Mouse (Mus musculus) spleen, adult 18-20 months (tissue): ENCODE data around the gene Kctd6.

Source experiments
- DNase-seq, 2 experiments: peaks; one replicate each; pipeline ENCODE4 v3.0.0; 2022; ENCODE audit warnings: mixed read lengths in 2 of 2

Gene Kctd6

DNA sequence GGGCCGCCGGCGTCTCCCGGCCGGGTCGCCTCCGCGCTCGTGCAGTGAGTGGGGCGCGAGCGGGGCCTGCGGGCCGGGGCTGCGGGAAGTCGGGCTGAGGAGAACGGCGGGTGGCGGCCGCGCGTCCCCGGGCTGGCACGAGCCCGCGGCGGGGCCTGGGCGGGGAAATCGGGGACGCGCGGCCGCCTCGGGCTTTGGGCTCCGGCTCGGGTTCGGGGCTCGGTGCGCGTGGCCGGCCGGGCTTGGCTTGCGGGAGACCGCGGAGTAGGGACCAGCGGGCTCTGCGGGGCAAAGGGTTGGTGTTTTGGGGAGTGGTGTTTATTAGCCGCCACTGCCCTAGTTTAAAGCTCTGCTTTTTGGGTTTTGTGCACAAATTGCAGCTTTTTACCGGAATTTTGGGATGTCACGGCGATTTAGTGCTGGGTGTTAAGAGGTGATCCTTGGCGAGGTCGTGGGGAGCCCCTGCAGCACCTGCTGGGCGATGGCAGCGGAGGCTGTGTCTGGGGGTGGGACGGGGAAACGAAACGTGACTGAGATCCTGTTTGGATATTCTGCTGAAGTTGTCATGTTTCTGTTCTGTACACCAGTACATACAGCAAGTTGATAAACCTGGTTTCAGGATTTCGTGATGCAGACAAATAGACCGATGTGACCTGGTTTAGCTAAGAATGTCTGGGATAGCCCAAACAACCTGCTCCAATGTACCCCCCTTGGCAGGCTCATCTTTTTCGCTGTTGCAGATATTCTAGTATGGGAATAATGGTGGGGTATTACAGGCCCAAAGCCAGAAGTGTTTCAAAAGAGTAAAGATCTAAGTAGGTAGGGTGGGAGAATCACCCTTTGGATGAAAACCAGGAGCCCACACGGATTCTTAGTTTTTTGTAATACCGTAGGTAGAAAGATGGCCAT lies 613 bp downstream of the Kctd6 start:
- DNase-seq: peak; percentile 20 to 71

- no peak for DNase-seq
Measured at GRCm38 (mm10) chr14:8215208-8215778, 1.4 kb downstream of the Kctd6 start.

- DNase-seq: no peak
Measured at GRCm38 (mm10) chr14:8216100-8216499, 2.2 kb downstream of the Kctd6 start.

DNA sequence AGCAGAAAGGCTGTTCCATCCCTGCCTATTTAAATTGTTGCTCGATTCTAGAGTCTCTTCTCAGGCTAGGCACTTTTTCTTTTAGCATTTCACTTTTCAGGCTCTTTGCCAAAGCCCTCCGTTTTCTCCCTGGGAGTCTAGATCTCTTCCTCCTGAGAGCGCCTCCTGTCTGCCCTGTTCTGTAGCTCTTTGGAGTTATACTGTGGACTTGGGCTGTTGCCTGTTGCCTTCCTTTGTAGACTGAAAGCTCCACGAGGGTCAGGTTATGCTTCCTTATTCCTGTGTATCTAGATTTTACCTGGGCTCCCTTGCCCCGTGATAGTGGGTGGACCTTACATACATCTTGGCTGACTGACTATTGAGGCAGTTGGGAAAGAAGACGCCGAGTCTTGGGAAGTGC lies 4.3 kb downstream of the Kctd6 start:
- DNase-seq: no peak

DNA sequence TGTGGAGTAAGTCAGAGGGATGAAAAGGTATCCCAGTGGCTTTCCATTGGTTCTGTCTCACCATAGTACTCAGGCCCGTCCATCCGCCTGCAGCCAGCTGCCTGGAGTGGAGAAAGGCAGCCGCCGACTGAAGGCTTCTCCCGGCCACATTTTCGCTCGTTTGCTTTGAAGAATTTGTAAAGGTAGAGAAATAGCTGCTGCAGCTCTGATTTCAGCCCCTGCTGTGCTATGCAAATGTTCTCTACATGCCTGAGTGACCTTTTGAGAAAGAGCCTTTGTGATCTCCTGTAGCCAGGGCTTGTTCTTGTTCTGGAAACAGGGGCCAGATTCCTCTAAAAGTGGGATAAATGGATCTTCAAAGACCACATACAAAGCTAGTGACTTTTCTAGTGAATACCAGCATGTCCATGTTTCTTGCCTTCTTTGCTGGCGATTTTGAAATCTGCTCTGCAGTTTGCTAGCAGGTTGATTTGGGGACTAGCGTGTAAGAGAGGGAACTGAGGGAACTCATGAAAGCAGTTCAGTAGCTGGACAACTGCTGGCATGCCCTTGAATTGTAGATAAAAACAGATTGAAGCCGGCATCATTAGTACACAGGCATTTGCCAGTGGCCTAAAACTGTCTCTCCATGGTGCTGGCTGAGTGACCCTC lies 4.9 kb downstream of the Kctd6 start:
- DNase-seq: no peak

GRCm38 (mm10) chr14:8219876-8220275 lies 5.9 kb downstream of the Kctd6 start:
- no peak for DNase-seq

- peak in 1 of 2 experiments; percentile 25 for DNase-seq
Measured at GRCm38 (mm10) chr14:8220306-8220705, 6.4 kb downstream of the Kctd6 start.

- DNase-seq: no peak
Measured at GRCm38 (mm10) chr14:8220912-8221311, 7.0 kb downstream of the Kctd6 start.

- DNase-seq: no peak
Measured at GRCm38 (mm10) chr14:8222561-8222960, 8.6 kb downstream of the Kctd6 start.

DNA sequence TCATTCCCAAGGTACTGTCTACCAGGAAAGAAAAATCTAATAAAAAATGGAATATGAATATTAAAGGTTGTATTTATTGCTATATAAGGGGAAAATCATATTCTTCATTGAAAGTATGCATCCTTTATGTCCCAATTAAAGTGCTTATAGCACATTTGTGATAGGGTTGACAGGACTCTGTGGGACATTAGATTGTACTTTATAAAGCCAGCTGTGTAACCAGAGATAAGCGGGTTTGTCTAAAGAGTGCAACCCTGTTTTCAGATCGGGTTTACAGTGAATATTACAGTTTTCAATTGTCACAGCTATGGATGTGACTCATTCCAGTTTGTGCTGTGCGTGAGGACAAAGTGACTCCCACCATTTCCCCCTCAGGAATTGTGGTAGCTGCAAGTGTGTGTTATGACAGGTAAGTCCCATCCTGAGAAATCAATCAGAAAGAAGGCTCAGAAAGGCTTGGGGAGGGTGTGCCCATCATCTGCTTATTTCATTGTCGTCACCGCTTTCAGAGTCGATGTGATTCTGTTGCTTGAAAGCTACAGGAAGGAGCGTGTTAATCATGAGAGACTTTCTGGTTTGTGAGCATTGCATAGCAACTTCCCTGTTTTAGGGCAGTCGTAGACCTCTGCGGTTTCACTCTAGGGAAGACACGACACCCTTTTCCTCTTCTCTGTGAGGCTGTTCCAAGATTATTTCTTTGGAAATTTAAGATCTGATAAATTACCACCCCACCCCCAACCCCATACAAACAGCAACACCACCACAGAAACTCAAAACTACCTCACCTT lies 9.8 kb downstream of the Kctd6 start:
- DNase-seq: no peak

DNA sequence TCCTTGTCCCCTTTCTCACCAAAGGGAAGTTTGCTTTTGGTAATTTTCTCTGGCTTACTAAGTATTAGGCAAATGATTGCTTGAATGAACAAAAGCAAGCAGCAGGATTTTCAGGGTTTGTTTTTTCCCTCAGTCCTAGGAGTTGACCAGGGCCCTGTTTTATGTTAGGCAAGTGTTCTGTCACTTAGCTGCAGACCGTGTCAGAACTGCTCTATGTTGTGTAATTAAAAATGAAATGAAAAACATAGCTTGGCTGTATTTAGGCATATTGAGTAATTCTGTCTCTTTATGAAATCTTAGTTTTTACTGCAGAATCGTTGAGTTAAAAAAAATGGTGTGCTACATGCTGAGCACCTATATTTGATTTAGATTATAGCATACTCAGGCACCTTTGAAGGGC lies 10.9 kb downstream of the Kctd6 start:
- DNase-seq: no peak

- no peak for DNase-seq
Measured at GRCm38 (mm10) chr14:8229367-8230019, 15.6 kb downstream of the Kctd6 start.

DNA sequence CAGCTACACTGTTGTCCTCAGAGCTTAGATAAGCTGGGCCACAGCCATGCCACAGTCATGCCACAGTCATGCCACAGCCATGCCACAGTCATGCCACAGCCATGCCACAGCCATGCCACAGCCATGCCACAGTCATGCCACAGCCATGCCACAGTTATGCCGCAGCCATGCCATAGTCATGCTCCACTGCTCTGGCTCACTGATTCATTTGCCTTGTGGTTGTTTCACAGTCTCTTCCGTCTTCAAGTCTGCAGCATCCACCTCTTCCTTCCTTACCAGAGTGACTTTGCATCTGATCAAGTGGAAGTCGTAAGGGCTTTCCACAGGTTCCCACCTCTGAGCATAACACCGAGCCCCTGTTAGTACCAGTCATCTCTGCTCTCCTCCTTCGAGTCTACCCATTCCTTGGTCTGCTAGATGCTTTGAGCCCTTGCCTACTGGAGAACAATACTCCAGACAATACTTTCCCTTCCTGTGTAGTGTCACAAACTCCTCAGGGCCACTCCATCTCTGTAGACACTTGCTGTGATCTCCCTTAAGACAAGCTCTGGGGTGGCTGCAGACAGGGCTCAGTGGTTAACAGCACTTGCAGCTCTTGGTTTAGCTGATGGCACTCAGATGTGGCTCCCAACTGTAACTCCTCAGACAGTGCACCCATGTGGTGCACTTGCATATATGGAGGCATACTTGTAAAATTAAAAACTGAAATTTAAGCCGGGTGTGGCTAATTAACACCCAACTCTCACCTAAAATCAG lies 18.4 kb downstream of the Kctd6 start:
- no peak for DNase-seq

GRCm38 (mm10) chr14:8233252-8233651 lies 19.3 kb downstream of the Kctd6 start:
- no peak for DNase-seq

DNA sequence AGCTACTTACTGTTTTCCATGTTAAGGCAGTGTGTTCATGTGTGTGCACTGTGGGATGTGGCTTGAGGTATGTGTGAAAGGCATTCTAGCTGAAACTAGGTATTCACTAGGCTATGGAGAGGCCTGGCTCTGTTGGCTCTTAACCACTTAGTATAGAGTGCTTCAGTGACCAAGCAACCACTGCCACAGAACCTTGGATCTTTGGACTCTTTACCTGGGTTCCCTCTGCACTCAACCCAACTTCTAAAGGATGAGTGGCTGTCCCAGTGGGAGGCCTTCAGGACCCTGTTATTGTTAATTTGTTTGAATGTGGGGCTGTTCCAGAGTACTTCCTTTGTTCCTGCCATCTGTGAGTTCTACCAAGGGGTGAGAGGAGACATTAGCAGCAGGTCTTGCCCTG lies 27.9 kb downstream of the Kctd6 start:
- no peak for DNase-seq

DNA sequence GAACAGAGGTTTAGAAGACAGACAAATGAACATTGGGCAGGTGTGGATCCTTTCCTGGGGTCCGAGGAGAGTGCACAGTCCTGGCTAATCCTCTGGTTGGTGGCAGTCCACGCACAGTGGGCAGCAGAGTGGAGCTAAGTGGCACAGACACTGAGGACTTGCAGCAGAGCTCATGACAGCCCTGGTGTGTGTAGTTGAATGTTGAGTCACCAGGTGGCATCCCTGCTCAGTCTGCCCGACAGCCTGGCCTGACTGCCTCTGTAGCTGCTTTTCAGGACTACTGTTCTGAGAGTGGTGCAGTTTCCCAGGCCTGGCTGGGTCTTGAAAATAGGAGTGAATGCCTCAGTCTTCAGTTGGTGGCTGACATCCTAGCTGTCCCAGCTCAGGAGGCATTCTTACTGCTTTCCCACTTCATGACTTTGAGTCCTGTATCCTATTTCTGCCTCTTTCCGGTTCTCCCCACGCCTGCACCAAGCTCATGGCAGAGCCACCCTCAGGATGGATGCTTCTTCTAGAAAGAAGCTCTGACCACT lies 28.5 kb downstream of the Kctd6 start:
- DNase-seq: no peak

DNA sequence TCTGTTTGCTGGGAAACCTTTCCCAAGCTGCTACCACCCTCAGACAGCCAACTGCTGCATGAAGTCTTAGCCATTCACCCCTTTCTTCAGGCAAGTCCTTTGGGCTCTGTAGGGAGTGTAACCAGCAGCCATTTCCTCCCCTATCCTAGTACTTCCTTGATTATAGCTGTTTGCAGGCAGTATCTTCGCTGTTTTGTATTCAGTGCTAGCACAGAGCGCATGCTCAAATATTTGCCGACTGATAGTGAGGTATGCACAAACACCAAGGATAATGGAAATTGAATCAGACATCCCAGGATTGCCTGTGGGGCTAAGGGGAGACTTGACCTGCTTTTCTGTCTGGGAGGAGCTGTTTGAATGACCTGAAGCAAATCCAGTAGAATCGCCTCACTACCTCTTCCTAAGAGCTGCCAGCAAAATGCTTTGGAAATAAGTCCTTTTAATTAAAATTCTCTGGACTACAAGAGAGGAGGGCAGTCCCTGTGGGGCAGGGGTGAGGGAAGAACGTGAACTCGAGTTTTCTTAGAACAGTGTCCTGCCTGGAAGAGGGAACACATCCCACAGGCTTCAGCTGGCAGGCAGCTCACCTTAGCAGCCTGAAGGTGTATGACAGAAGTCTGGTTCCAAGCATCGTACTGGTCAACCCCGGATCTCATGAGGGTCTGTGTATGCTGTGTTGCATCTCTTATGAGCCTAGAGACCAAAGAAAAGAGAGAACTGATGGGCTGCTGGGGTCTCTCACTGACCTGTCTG lies 29.4 kb downstream of the Kctd6 start:
- DNase-seq: no peak

DNA sequence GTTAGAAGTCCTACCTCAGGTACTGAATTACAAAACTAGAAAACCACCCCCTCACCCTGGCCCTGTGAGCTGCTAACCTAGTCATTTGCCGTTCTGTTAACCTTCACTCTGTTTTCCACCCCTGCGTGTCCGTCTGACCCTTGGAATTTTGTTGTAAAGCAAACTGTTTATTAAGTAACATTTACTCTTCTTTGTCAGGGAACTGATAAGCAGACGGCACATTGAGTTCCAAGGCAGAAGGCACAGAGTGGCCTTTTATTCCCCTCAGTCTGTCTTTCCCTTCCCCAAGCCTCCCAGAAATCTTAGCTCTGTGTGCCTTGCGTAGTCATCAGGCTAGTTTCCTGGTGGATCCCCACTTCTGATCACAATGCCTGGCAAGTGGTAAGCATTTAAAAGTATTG lies 30.3 kb downstream of the Kctd6 start:
- no peak for DNase-seq

- DNase-seq: no peak
Measured at GRCm38 (mm10) chr14:8246878-8247277, 32.9 kb downstream of the Kctd6 start.

GRCm38 (mm10) chr14:8249206-8249605 lies 35.3 kb downstream of the Kctd6 start:
- no peak for DNase-seq
